Mouse (Mus musculus) kidney, embryonic 14.5 days (tissue): ENCODE measurements at regions not wholly inside any gene's neighbourhood (a gene's known extent, or its start where the extent isn't known, plus 50 kb on each side); places are given as distances from the start of the nearest gene placed in this dataset.

Experiments used
- ATAC-seq: fragments of 200-750 bp; cut with Nextera tagmentation; 2 replicates; pipeline ENCODE4 v1.8.0; 2017; ENCODE audit warnings: moderate number of reproducible peaks, mild to moderate bottlenecking, moderate TSS enrichment, moderate library complexity; ENCODE audit not compliant: low FRiP score, low TSS enrichment
- H3K27ac ChIP-seq: fragments of 300-500 bp; sonication (generic); 2 replicates; pipeline ENCODE4 v1.5.1; 2014; ENCODE audit warnings: low read depth, mild to moderate bottlenecking, low read length, moderate library complexity, mixed read lengths
- H3K27me3 ChIP-seq: fragments of 300-500 bp; sonication (generic); 2 replicates; pipeline ENCODE4 v1.6.1; 2014; ENCODE audit warnings: mild to moderate bottlenecking, low read length; ENCODE audit not compliant: control insufficient read depth, insufficient read depth
- H3K36me3 ChIP-seq: fragments of 300-500 bp; sonication (generic); 2 replicates; pipeline ENCODE4 v1.6.1; 2014; ENCODE audit warnings: low read length, mixed read lengths; ENCODE audit not compliant: control insufficient read depth, insufficient read depth
- H3K4me1 ChIP-seq: fragments of 300-500 bp; sonication (generic); 2 replicates; pipeline ENCODE4 v1.6.1; 2014; ENCODE audit warnings: low read length, mixed read lengths; ENCODE audit not compliant: control insufficient read depth, insufficient read depth
- H3K4me2 ChIP-seq: fragments of 300-500 bp; sonication (generic); replicated peaks from 2 replicates; pipeline ENCODE4 v1.6.1; 2014; ENCODE audit warnings: low read depth, mild to moderate bottlenecking, low read length
- H3K4me3 ChIP-seq: fragments of 300-500 bp; sonication (generic); 2 replicates; pipeline ENCODE4 v1.5.1; 2014; ENCODE audit warnings: mild to moderate bottlenecking, low read length
- H3K9ac ChIP-seq: fragments of 300-500 bp; sonication (generic); 2 replicates; pipeline ENCODE4 v1.6.1; 2014; ENCODE audit warnings: low read depth, mild to moderate bottlenecking, low read length, moderate library complexity
- H3K9me3 ChIP-seq: fragments of 300-500 bp; sonication (generic); 2 replicates; pipeline ENCODE4 v1.6.1; 2016; ENCODE audit warnings: low read length; ENCODE audit not compliant: control insufficient read depth
- WGBS: fragments of 180-500 bp; shearing (Covaris S2); extraction: QIAGEN DNeasy Blood & Tissue Kit; methylation state at CpG from one replicate; pipeline ENCODE4 v1.1.7; 2014; 5-methylcytosine and 5-hydroxymethylcytosine counted together

DNA sequence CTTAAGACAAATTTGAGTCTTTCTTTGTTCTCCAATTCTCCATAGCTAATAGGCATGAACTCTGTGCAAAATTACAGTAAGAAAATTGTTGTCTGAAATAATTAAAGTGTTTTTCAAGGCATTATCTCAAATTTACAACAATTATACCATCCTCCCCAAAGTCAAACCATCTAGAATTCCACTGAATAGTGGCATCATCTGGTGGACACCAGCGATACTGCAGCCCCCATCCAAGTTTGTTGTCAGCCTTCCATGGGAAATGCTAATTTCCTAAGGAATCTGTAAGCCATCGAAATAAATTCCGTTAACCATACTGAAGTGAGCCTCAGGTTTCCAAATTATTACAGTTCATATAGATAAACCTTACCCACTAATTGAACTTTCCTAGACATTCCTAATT lies 110.7 kb upstream of the Nebl start:
- ATAC-seq: no peak
- 49% methylated on average over 3 of the region's 3 CpGs for WGBS
- H3K4me2 ChIP-seq: no peak overlapping the region
- no peaks in the 10 kb centered on the region for H3K36me3 ChIP-seq
- no peak overlapping the region for H3K27ac ChIP-seq
- H3K27me3 ChIP-seq: no peaks in the 10 kb centered on the region
- peaks cover 5% of the 10 kb centered on the region; the same call in 1 of the 2 replicates for H3K4me1 ChIP-seq
- H3K4me3 ChIP-seq: no peak overlapping the region
- no peak overlapping the region for H3K9ac ChIP-seq
- no peaks in the 10 kb centered on the region for H3K9me3 ChIP-seq

DNA sequence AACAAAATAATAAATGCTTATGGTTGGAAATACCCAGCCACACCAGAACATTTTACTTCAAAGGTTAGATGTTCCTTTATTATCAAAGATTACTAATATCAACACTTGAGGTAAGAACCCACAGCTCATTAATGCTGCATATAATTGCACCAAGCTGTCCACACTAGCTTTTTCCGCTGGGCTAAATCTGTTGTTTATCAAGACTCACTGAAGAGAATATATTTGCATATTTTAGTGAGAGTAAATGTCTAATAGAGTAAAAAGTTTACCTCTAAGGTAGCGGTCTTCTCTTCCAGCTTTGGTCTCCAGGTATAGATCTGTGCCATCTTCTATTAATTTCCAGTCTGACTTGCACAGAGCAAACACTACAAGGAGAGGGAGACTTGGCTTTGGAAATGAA lies 110.3 kb upstream of the Nebl start:
- Histone ChIP-seq H3K27ac (no peak overlapping the region), H3K4me2 (no peak overlapping the region)
- WGBS: 93% methylated on average over 2 of the region's 2 CpGs

DNA sequence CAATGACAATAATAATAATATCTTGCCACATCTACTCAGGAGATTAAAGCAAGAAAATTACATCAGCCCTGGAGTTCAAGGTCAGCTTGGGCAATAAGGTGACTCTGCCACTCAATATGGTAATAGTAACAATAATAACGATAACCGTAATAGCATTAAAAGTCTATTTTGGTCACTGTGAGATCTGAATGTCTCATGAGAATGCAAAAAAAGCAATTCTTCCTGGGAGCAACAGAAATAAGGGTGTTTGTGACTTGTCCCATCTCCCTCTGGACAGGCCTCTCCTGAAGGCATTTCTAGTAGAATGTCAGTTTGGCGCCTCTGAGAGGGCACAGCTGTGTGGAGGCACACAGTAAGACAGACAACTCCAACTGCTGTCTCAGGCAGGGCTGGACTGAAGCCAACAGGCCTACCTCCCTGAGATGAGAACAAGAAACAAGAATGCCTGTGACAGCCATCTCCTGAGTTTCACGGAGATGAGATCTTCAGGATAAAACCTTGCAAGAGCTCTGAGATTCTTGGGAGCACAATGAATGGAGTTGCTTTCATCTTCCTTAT lies 109.8 kb upstream of the Nebl start:
- Histone ChIP-seq H3K27me3 (no peaks in the 10 kb centered on the region), H3K9me3 (no peaks in the 10 kb centered on the region), H3K27ac (no peak overlapping the region), H3K4me3 (no peak overlapping the region), H3K4me2 (no peak overlapping the region), H3K36me3 (no peaks in the 10 kb centered on the region), H3K9ac (no peak overlapping the region), H3K4me1 (peaks cover 5% of the 10 kb centered on the region; the same call in 1 of the 2 replicates)
- 80% methylated on average over 4 of the region's 4 CpGs for WGBS
- ATAC-seq: no peak

More for the DNA sequence above, 110.3 kb upstream of the Nebl start:
- Histone ChIP-seq H3K9ac (no peak overlapping the region), H3K4me1 (peaks cover 5% of the 10 kb centered on the region; the same call in 1 of the 2 replicates), H3K9me3 (no peaks in the 10 kb centered on the region), H3K27me3 (no peaks in the 10 kb centered on the region), H3K36me3 (no peaks in the 10 kb centered on the region), H3K4me3 (no peak overlapping the region)
- ATAC-seq: no peak

DNA sequence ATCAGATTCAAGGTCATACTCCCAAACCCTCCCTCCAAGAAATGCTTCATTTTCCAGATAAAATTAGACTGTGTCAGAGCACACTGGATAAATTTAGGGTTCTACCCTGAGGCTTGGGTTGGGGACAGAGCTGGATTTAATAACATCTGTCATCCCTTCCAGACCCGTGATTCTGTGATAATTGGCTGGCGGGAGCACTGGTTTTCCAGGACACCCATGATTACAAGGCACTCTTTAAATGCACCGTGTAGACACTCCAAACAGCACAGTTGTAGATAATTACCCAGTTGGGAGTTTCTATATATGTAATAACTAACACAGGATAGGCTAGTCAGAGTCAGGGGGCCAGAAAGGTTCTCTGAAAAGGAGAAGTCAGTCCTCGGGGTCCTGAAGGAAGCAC lies 108.4 kb upstream of the Nebl start:
- Histone ChIP-seq H3K9ac (no peak overlapping the region), H3K27ac (no peak overlapping the region), H3K4me1 (peaks cover under 1% of the 10 kb centered on the region; the same call in 1 of the 2 replicates), H3K4me3 (no peak overlapping the region), H3K36me3 (no peaks in the 10 kb centered on the region), H3K4me2 (no peak overlapping the region), H3K27me3 (no peaks in the 10 kb centered on the region), H3K9me3 (no peaks in the 10 kb centered on the region)
- WGBS: 89% methylated on average over 4 of the region's 4 CpGs
- no peak for ATAC-seq

DNA sequence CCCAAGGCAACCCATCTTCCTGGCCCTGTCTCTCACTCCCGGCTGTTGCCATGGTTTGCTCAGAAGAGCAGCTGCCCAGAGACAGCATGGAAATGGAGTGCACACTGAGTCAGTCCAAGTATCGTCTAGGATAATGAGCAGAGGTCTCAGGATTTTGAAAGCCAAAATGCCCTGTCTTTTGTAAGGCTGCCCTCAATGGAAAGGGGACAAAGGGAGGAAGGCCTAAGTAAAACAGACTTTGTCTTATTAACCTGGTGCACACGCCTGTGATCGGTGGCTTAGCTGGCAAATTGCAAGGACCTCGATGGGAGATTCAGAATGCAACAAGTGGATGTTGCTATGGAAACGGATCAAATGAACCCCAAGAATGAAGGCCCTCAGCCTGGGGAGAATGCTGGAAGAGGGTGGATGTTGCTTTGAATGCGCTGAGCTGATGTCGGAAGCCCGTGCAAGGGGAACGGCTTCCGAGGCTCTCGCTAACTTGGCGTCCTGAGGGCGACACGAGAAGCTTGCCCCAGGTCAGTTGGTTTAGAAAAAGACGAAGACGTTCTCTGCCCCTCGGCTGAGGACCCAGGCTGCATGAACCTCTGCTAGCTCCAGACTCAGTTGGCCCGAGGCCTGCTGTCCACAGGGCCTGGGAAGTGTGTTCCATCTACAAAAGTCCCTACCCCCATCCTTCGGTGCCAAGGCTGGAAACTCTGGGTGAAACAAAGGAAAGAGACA lies 107.8 kb upstream of the Nebl start:
- no peak overlapping the region for H3K9ac ChIP-seq
- H3K4me1 ChIP-seq: no peaks in the 10 kb centered on the region
- H3K27ac ChIP-seq: no peak overlapping the region
- 89% methylated on average over 20 of the region's 20 CpGs for WGBS
- no peaks in the 10 kb centered on the region for H3K27me3 ChIP-seq
- H3K4me2 ChIP-seq: no peak overlapping the region
- H3K4me3 ChIP-seq: no peak overlapping the region
- ATAC-seq: no peak
- no peaks in the 10 kb centered on the region for H3K36me3 ChIP-seq
- H3K9me3 ChIP-seq: no peaks in the 10 kb centered on the region

DNA sequence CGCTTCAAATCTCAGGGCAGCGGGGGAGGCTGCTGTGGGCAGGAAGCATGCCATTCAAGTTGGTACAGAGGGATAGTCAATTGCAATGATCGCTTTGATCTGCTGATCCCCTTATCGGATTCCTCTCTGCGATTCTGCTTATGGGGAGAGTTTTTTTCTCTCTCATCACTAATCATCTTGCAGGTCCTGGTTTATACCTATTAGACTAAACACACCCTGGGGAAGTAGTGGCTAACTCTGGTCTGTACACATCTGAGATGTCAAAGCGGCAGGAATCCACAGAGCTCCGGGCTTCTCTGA lies 107.1 kb upstream of the Nebl start:
- no peaks in the 10 kb centered on the region for H3K9me3 ChIP-seq
- no peak overlapping the region for H3K4me3 ChIP-seq
- no peak overlapping the region for H3K4me2 ChIP-seq
- H3K36me3 ChIP-seq: no peaks in the 10 kb centered on the region
- ATAC-seq: no peak
- H3K9ac ChIP-seq: no peak overlapping the region
- H3K27me3 ChIP-seq: no peaks in the 10 kb centered on the region
- H3K4me1 ChIP-seq: no peaks in the 10 kb centered on the region
- no peak overlapping the region for H3K27ac ChIP-seq
- WGBS: 85% methylated on average over 7 of the region's 7 CpGs

DNA sequence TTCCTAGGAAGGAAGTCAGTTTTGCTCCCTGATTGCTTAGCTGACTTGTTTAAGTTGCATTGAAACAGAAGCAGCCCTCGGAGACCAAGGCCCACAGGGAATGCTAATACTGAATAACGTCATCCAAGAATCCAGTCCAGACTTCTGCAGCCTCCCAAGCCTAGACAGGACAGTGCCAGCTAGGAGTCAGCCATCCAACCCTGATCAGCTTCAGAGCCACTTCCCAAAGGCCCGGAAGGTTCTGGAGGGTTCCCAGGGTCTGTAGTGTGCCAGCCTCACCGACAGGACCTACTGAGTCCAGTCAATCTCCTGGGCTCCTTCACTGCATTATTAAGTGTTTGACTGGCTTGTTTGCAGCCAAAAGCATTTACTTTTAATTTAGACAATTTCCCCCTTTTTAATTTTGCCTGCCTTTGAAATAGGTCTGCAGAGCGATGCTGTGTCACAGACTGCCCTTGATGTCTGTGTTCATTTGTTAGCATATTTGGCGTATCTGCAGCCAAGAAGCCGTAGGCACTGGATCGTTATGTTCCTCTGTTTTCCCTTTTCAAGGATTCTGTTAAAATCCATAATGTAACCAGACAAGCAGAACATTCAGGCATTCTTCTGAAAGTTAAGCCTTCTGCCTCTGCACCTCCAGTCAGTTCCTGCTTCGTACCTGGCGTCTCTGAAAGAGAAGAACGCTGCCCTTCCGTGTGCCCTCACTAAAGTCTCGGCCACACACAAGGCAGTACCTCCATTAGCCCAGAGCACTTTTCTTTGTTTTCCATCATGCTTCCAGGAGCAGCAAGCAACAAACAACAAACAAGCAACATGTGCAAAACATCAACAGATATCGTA lies 106.5 kb upstream of the Nebl start:
- no peaks in the 10 kb centered on the region for H3K27me3 ChIP-seq
- H3K27ac ChIP-seq: no peak overlapping the region
- no peaks in the 10 kb centered on the region for H3K4me1 ChIP-seq
- ATAC-seq: no peak
- H3K9me3 ChIP-seq: no peaks in the 10 kb centered on the region
- no peak overlapping the region for H3K9ac ChIP-seq
- H3K36me3 ChIP-seq: no peaks in the 10 kb centered on the region
- H3K4me3 ChIP-seq: no peak overlapping the region
- H3K4me2 ChIP-seq: no peak overlapping the region
- 83% methylated on average over 14 of the region's 14 CpGs for WGBS

DNA sequence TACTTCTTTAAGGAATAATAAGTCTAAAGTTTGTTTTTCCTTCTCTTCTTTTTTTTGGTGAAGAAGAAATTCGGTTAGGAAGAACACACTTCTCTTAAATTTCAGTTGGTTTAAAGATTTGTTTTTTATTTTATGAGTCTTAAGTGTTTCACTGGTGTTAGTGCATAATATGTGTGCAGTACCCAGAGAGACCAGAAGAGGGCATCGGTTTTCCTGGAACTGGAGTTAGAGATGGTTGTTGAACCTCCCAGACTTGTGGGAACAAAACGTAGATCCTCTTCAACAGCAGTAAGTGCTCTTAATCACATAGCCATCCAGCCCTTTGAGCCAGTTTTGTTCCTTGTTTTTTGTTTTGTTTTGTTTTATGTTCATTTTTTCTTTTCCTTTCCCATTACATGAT lies 101.5 kb upstream of the Nebl start:
- no peaks in the 10 kb centered on the region for H3K36me3 ChIP-seq
- H3K9me3 ChIP-seq: no peaks in the 10 kb centered on the region
- no peaks in the 10 kb centered on the region for H3K27me3 ChIP-seq
- no peak overlapping the region for H3K9ac ChIP-seq
- H3K27ac ChIP-seq: no peak overlapping the region
- H3K4me3 ChIP-seq: no peak overlapping the region
- H3K4me2 ChIP-seq: no peak overlapping the region
- 83% methylated on average over 3 of the region's 3 CpGs for WGBS
- no peaks in the 10 kb centered on the region for H3K4me1 ChIP-seq
- no peak for ATAC-seq

DNA sequence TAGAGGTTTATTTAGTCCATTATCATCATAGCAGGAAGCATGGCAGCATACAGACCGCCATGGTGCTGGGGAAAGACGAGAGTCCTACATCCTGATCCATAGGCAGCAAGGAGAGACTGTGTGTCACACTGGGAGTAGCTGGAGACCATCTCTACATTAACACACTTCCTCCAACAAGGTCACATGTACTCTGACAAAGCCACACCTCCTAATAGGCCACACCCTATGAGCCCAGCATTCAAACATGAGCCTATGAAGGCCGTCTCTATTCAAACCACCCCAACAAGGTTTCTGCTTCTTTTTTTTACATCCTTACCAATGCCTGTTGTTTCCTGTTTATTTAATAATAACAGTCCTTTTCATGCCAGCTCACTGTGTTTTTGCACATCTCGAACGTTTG lies 99.0 kb upstream of the Nebl start:
- Histone ChIP-seq H3K9me3 (no peaks in the 10 kb centered on the region), H3K4me1 (no peaks in the 10 kb centered on the region), H3K36me3 (no peaks in the 10 kb centered on the region), H3K27ac (no peak overlapping the region), H3K4me3 (no peak overlapping the region), H3K4me2 (no peak overlapping the region), H3K9ac (no peak overlapping the region), H3K27me3 (no peaks in the 10 kb centered on the region)
- no peak for ATAC-seq
- WGBS: 83% methylated on average over 5 of the region's 5 CpGs
